Mouse (Mus musculus): ENCODE results near the gene Klk1b9. TPM values are rescaled to one million over a fixed set of nuclear protein-coding genes. Genes with fewer than 3 reads are reported as not detected.
"Not testable (repeated sequence)": the region's sequence is repeated elsewhere in the genome, so short reads cannot be mapped to it uniquely, and the experiment has no call there.

Gene Klk1b9
- not detected for polyA plus RNA-seq (2021)

DNA sequence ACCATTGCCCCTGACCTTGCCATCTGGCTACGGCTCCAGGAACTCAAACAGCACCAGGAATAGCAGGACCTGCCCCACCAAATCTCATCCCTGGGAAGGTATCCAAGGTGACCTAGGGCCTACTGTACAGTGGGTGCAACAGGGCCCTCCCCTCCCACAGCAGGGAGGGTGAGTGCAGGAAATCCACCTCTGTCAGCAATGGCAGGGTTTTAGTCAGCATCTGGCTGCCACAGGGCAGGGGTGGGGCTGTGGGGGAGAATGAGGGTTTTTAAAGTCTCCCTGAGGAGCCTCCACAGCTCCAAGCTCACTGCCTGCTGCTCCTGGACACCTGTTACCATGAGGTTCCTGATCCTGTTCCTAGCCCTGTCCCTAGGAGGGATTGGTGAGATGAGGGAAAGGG is at the start of gene Klk1b9:
Klk1b9 (plus strand) TSS at position 301 of the 400 bp plus-strand sequence.
- ATAC-seq; H3K27me3 ChIP-seq; DNase-seq (ENCODE audit: low read depth, low spot score); POLR2A ChIA-PET; CTCF ChIA-PET; in situ Hi-C loops (cut with MboI; ENCODE audit: low pct_unique_long_range_greater_than_20kb): not testable (repeated sequence)

DNA sequence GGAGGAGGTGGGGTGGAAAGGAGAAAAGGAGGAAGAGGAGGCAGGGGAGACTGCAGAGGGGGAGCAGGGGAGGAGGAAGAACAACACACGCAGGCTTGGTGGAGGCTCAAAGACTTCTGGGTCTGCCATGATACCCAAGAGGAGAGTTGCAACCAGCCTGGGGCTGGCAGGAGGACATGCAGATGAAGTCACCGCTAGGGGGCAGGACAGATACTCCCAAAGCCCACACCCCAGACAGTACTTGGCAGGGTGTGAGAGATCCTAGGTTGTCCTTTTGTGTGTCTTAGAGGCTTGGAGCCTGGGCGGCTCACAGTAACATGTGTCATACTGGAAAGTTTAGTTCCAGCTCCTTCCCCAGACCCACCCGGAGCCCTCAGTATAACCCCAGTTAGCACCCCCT is 47.3 kb upstream of the Klk1b9 start:
- no peak for ATAC-seq
- ChIA-PET CTCF (no interaction called here), POLR2A (no interaction called here)
- H3K27me3 ChIP-seq = no peaks in the 10 kb centered on the region
- no peak for DNase-seq (ENCODE audit: low read depth, low spot score)
- no peak for TF ChIP-seq CTCF (IDR thresholded peaks at IDR 0.05)
- in situ Hi-C loops (cut with MboI; ENCODE audit: low pct_unique_long_range_greater_than_20kb) = no loop called here

DNA sequence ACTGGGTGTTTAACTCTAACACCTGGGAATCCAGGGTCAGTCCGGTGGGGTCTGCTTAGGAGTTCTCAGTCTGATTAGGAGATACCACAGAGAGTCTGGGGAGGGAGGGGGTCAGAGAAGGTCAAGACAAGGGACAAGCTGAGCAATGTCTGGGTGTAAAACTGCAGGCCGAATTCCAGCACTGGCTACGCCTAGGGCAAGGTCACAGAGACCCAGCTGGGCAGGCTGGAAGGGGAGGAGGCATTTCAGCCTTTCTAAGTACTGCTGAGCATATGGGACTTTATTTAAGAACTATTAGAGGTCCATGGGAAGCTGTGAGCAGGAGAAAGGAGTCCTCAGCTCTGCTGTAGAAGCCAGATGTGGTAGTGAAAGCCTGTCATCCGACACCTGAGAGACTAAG is 43.5 kb upstream of the Klk1b9 start:
- DNase-seq (ENCODE audit: low read depth, low spot score) (no peak), ATAC-seq (no peak)
- TF ChIP-seq CTCF (IDR thresholded peaks at IDR 0.05) = no peak
- no peaks in the 10 kb centered on the region for H3K27me3 ChIP-seq
- in situ Hi-C loops (cut with MboI; ENCODE audit: low pct_unique_long_range_greater_than_20kb) = no loop called here
- CTCF ChIA-PET = no interaction called here
- POLR2A ChIA-PET = no interaction called here

DNA sequence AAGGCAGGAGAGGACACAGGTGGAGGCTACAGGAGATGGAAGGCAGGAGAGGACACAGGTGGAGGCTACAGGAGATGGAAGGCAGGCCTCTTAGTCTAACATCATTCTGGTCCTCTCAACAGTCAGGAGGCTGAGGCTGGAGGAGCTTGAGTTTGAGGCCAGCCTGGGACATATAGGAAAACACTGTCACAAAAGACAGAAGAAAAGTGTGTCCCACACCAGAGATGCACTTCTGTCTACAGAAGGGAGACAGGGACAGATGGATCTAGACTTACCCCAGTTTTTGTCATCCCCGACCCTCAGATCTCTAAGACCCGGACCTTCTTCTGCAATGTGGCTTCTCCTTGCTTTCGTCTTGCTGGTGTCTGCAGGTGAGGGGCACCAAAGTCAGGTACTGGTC is 42.4 kb upstream of the Klk1b9 start, which contains the start of gene Klk15:
Klk15 (plus strand) TSS at position 301 of the 400 bp plus-strand sequence.
- CTCF ChIA-PET = interaction anchor here (1.3 kb wide), 1 partner anchor 10 kb away, joined by 4 read pairs; no protein-coding TSS in a partner anchor
- no peak for TF ChIP-seq CTCF (IDR thresholded peaks at IDR 0.05)
- ATAC-seq = no peak
- in situ Hi-C loops (cut with MboI; ENCODE audit: low pct_unique_long_range_greater_than_20kb) = no loop called here
- POLR2A ChIA-PET = no interaction called here
- no peak for DNase-seq (ENCODE audit: low read depth, low spot score)
- no peaks in the 10 kb centered on the region for H3K27me3 ChIP-seq

DNA sequence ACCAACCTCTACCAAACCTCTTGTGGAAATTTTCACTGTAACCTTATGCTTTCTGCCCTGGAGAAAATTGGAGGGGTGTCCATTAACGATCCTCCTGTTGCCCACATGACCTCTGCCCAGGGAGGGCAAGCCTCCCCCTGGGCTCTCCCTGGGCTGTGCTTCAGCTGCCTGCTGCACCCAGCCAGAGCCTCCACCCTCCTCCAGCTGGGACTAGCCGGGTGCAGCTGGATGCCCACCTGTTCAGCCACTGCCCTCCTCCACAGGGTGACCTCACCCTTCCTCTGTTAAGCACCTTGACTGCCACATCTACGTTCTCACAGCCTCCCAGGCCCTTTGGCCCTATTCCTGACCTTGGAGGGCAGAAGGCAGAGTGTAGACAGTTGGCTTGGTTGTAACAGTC is 41.1 kb upstream of the Klk1b9 start:
- POLR2A ChIA-PET = no interaction called here
- CTCF ChIA-PET = no interaction called here
- in situ Hi-C loops (cut with MboI; ENCODE audit: low pct_unique_long_range_greater_than_20kb) = no loop called here
- ATAC-seq (no peak), DNase-seq (ENCODE audit: low read depth, low spot score) (no peak)
- TF ChIP-seq CTCF (IDR thresholded peaks at IDR 0.05) = no peak
- H3K27me3 ChIP-seq = no peaks in the 10 kb centered on the region

DNA sequence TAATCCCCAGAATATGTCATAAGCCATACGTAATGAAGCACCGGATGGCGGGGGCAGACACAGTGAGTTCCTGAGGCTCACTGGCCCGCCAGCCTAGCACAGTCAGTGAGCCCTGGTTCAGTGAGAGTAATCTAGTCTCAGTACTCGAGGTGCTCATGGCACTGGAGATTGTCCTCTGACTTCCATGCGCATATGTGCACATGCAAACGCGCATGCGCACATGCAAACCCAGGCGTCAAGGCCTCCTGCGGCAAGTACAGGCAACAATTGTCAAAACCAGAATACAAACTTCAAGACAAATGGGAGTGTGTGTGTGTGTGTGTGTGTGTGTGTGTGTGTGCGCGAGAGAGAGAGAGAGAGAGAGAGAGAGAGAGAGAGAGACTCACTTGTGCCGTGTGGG is 39.3 kb upstream of the Klk1b9 start:
- ChIA-PET CTCF (no interaction called here), POLR2A (no interaction called here)
- DNase-seq (ENCODE audit: low read depth, low spot score) = no peak
- ATAC-seq = no peak
- H3K27me3 ChIP-seq = no peaks in the 10 kb centered on the region
- in situ Hi-C loops (cut with MboI; ENCODE audit: low pct_unique_long_range_greater_than_20kb) = no loop called here
- no peak for TF ChIP-seq CTCF (IDR thresholded peaks at IDR 0.05)

DNA sequence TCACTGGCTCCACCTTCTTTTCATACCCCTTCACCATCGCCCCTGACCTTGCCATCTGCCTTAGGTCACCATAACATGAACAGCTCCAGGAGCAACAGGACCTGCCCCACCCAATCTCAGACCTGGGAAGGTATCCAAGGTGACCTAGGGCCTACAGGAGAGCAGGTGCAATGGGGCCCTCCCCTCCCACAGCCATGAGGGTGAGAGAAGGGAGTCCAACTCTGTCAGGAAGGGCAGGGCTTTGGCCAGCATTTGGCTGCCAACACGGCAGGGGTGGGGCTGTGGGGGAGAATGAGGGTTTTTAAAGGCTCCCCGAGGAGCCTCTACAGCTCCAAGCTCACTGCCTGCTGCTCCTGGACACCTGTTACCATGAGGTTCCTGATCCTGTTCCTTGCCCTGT is 33.6 kb upstream of the Klk1b9 start:
- POLR2A ChIA-PET; in situ Hi-C loops (cut with MboI; ENCODE audit: low pct_unique_long_range_greater_than_20kb); CTCF ChIA-PET; ATAC-seq; H3K27me3 ChIP-seq; DNase-seq (ENCODE audit: low read depth, low spot score): not testable (repeated sequence)

DNA sequence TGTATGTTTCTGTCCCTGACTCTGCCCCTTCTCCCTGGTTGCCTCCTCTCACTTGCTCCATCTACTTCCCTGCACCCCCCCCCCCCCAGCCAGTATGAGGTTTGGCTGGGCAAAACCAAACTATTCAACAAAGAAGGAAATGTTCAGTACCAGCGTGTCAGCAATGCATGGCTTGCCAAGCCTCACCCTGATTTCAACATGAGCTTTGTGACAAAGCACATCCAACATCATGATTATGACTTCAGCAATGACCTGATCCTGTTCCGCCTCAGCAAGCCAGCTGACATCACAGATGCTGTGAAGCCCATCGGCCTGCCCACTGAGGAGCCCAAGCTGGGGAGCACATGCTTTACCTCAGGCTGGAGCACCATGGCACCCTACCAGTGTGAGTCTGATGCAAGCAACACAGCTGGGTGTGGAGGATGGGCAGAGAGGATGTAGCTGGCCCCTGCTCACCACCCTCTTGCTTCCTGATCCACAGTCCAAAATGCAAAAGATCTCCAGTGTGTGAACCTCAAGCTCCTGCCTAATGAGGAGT is 31.1 kb upstream of the Klk1b9 start:
- ChIA-PET POLR2A (no interaction called here), CTCF (no interaction called here)
- TF ChIP-seq CTCF (IDR thresholded peaks at IDR 0.05) = no peak
- in situ Hi-C loops (cut with MboI; ENCODE audit: low pct_unique_long_range_greater_than_20kb) = no loop called here
- ATAC-seq (no peak), DNase-seq (ENCODE audit: low read depth, low spot score) (no peak)
- H3K27me3 ChIP-seq = no peaks in the 10 kb centered on the region

DNA sequence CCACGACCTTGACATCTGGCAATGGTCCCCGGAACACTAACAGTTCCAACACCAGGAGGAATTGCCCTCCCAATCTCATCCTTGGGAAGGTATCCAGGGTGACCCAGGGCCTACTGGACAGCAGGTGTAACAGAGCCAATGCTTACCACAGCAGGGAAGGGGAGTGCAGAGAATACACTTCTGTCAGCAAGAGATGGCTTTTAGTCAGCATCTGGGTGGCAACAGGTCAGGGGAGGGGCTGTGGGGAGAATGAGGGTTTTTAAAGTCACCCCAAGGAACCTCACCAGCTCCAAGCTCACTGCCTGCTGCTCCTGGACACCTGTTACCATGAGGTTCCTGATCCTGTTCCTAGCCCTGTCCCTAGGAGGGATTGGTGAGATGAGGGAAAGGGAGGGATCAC is 25.5 kb upstream of the Klk1b9 start, which contains the start of gene Klk1b8:
Klk1b8 (plus strand) TSS at position 301 of the 400 bp plus-strand sequence.
- CTCF ChIA-PET = no interaction called here
- DNase-seq (ENCODE audit: low read depth, low spot score) (no peak), ATAC-seq (no peak)
- POLR2A ChIA-PET = no interaction called here
- H3K27me3 ChIP-seq = no peaks in the 10 kb centered on the region
- TF ChIP-seq CTCF (IDR thresholded peaks at IDR 0.05) = no peak
- in situ Hi-C loops (cut with MboI; ENCODE audit: low pct_unique_long_range_greater_than_20kb) = no loop called here

DNA sequence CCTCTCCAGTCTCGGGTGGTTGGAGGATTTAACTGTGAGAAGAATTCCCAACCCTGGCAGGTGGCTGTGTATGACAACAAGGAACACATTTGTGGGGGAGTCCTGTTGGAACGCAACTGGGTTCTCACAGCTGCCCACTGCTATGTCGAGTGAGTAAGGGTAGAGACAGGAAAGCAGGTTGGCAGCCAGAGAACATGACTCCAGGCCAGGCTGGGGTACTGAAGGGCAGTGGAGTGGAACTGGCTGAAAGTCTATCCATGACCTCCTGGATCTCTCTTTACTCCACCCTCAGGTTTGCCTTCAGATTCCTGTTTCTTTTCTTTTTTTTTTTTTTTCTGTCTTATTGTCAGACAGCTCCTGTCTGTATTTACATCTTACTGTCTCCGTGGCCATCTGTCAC is 23.2 kb upstream of the Klk1b9 start:
- DNase-seq (ENCODE audit: low read depth, low spot score) (no peak), ATAC-seq (no peak)
- TF ChIP-seq CTCF (IDR thresholded peaks at IDR 0.05) = no peak
- ChIA-PET CTCF (no interaction called here), POLR2A (no interaction called here)
- in situ Hi-C loops (cut with MboI; ENCODE audit: low pct_unique_long_range_greater_than_20kb) = no loop called here
- H3K27me3 ChIP-seq = no peaks in the 10 kb centered on the region

DNA sequence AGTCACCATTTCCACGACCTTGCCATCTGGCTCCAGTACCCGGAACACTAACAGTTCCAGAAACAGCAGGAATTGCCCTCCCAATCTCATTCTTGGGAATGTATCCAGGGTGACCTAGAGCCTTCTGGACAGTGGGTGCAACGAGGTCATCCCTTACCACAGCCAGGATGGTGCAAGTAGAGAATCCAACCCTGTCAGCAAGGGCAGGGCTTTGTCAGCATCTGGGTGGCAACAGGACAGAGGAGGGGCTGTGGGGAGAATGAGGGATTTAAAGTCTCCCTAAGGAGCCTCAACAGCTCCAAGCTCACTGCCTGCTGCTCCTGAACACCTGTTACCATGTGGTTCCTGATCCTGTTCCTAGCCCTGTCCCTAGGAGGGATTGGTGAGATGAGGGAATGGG is 9.4 kb upstream of the Klk1b9 start, which contains the start of gene Klk1b1:
Klk1b1 (plus strand) TSS at position 301 of the 400 bp plus-strand sequence.
- in situ Hi-C loops (cut with MboI; ENCODE audit: low pct_unique_long_range_greater_than_20kb) = no loop called here
- H3K27me3 ChIP-seq = no peaks in the 10 kb centered on the region
- no peak for ATAC-seq
- TF ChIP-seq CTCF (IDR thresholded peaks at IDR 0.05) = no peak
- no peak for DNase-seq (ENCODE audit: low read depth, low spot score)
- ChIA-PET CTCF (no interaction called here), POLR2A (no interaction called here)

DNA sequence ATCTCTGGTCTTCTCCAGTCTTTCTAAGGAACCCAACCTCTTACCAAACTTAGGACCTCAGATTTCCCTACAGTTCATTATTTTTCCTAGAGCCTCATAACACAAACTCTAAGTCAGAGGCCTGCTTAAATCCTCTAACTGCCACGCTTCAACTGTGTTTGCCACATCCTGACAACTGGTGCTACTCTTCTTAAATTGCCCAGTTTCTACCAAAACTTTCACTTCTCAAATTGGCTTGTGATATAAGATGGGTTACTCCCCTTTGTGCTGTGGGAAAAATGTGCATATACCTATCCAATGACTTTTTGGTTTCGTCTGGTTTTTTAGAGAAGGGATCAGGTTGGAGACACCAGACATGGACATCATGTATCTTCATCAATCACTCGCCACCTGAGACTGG is 8.8 kb upstream of the Klk1b9 start:
- TF ChIP-seq CTCF (IDR thresholded peaks at IDR 0.05) = no peak
- POLR2A ChIA-PET = no interaction called here
- CTCF ChIA-PET = no interaction called here
- H3K27me3 ChIP-seq = no peaks in the 10 kb centered on the region
- ATAC-seq = no peak
- in situ Hi-C loops (cut with MboI; ENCODE audit: low pct_unique_long_range_greater_than_20kb) = no loop called here
- no peak for DNase-seq (ENCODE audit: low read depth, low spot score)

All from Patski (cell line).